Mouse (Mus musculus) olfactory bulb, adult 2 months (tissue): ENCODE measurements around the gene Slc16a10.

Experiments
- CTCF ChIP-seq: fragments of 200-500 bp; IDR thresholded peaks from 2 replicates; pipeline ENCODE4 v1.5.1; 2012; ENCODE audit warnings: low read depth, mild to moderate bottlenecking, low read length, moderate library complexity; ENCODE audit not compliant: insufficient read depth
- POLR2A ChIP-seq: fragments of 200-500 bp; IDR thresholded peaks from 2 replicates; pipeline ENCODE4 v1.6.1; 2012; ENCODE audit warnings: mild to moderate bottlenecking, low read depth, low read length, moderate library complexity; ENCODE audit not compliant: insufficient read depth

DNA sequence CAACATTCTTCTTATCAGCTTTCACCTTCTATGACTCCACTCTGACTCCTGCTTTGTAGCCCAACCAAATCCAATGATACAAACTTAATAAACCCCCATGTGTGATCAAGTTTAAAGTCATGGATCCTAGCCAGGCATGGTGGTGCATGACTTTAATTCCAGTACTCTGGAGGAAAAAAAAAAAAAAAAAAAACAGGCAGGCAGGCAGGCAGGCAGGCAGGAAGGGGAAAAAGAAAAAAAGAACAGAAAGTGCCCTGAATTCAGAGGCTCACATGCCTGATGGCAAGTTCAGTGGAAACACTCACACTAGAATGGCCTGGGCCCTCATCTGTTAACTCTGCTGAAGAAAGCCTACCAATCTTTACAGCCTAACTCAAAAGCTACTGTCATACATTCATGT lies 12.9 kb downstream of the Slc16a10 start:
- TF ChIP-seq CTCF (no peak), POLR2A (no peak)
